Mouse (Mus musculus): ENCODE data around the gene Rhbdd3. TPM values are rescaled to one million over a fixed set of nuclear protein-coding genes. Genes with fewer than 3 reads are reported as not detected.

The Rhbdd3 gene
- 36.1 and 48.5 TPM in 2 replicates for polyA plus RNA-seq (2012; ENCODE audit: low replicate concordance)

DNA sequence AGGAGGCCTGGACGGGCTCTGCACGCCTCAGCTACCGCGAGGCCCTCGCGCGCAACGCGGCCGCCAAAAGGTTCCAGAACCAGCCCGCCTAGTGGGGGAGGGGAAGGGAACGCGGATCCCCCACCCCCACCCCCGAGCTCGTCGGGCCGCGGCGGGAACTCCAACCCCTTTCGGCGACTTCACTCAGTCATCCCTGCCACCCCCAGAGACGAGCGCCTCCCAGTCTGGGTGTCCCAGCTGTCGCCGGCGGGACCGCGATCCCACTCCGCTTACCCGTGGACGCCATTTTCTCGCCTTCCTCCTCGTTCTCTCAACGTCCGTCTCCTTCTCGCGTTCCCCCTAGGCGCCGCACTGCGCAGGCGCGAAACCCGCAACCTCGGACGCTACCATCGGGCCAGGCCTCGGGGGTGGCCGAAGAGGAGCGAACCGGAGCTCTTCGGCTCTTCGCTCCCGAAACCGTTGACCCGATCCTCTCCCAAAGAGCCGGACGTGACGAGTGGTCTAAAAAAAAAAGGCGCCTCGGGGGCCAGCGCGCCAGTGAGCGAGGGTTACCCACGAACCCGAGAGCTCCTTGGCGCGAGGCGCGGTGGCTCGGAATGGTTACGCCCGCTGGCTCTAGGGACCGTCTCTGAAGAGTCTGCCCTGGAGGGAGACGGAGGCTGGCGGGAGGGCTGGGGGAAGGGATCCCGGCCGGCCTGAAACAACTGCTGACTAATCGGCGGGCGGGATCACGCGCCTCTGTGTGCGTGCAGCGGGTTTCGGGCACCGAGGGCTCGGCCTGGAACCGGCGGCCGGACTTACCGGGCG lies at the start of gene Rhbdd3, which contains the start of gene Ewsr1:
Gene Rhbdd3 (plus strand): TSS at position 191 of the 807 bp plus-strand sequence.
Gene Ewsr1 (minus strand): TSS at position 531 of the 807 bp plus-strand sequence.

DNA sequence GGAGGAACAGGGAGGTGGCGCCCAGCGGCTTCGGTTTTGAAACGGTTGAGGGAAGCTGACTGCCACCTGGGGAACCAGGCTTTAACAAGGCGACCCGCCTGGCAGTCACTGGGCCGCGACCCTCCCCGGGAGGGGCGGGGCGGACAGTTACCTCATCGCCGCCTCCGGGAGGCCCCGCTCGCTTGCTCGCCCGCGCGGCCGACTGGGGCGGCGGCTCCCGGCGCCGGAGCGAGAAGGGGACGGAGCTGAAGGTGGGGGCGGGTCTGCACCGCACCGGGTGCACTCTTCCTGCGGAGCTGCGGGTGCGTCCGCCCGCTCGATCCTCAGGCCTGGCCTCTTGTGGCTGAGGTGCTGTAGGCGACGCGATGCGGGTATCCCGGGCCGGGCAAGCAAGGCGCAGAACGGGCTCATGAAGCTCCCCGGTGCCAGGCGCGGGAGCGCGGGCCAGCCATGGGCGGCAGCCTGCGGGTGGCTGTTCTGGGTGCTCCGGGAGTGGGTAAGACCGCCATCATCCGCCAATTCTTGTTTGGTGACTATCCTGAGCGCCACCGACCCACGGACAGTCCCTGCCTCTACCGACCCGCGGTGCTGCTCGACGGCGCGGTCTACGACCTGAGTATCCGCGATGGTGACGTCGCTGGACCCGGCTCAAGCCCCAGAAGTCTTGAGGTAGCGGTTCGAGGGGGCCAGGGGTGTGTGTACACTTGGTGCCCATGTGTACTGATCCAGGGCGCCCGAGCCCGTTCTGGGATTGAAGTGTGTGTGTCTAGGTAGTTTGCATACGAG lies 40.7 kb upstream of the Rhbdd3 start, which contains the start of gene Rasl10a:
Gene Rasl10a (plus strand): TSS at position 273 of the 786 bp plus-strand sequence.

DNA sequence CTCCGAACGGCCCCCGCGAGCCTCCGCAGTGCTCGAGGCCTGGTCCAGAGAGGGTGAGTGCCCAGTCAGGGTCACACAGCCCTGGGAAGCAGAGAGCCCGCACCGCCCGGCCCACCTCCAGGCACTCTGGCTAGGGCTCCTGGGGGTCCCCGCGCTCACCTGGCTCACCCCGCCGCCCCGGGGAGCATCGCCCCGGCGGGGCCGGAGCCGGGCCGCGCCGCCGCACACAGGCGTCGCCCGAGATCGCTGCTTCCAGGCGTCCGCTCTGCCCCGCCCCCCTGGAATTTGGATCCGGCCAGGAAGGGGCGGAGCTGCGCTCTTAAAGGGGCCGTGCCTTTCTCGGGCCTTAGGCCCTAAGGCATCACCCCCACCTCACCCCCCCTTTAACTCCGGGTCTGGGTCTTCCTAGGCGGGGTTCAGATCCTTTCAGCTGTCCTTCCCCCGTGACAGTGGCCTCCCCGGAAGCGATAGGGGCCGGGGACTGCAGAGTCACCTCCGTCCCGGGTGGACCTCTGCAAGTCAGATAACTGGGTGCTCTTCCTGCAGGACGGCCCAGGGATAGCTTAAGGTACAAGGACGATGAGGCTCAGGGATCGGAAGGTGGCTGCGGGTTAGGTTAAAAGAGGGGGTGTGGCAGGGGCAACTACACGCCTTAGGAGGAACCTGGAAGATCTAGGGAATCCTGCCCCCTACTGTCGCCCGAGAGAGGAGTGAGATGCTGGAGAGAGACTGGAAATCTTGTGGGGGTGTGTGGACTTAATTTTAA lies 33.5 kb upstream of the Rhbdd3 start, which contains the start of gene Gas2l1:
Gene Gas2l1 (minus strand): TSS at position 272 of the 766 bp plus-strand sequence.

DNA sequence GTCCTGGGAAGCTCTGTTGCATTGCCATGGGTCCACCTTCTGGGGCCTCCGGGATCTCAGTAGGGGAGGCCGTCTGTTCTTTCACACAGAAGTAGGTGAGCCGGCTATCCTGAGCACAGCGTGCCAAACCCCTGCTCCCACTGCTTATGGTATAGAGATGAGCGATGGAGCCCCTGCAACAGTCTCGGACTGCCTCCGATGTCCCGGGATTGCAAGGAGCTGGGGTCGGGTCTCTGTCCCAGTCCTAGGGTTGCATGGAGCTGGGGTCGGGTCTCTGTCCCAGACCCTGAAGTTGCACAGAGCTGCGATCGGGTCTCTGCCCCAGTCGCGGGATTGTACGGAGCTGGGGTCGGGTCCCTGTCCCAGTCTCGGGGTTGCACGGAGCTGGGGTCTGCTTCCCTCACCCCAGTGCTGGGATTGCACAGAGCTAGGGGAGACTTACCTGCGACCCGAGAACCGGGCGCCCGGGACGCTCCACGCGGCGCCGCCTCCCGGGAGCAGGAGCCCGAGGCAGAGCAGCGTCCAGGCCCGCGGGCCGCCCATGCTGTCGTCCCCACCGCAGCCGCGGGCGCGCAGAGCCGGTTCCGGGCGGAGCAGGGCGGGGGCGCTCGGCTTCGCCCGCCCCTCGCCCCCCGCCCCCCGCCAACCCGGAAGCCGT lies 53.1 kb downstream of the Rhbdd3 start, which contains the start of gene Emid1:
Gene Emid1 (minus strand): TSS at position 578 of the 658 bp plus-strand sequence.

Other genes with a start within 250 kb of the Rhbdd3 start
- 94.4 and 149 TPM in 2 replicates for gene Nf2, start 249.4 kb upstream of the Rhbdd3 start, polyA plus RNA-seq (2012; ENCODE audit: low replicate concordance)
- gene Nipsnap1, start 225.0 kb upstream of the Rhbdd3 start, polyA plus RNA-seq (2012; ENCODE audit: low replicate concordance) = 0.70 and 6.5 TPM in 2 replicates
- 1.8 and 5.6 TPM in 2 replicates for gene Thoc5, start 203.6 kb upstream of the Rhbdd3 start, polyA plus RNA-seq (2012; ENCODE audit: low replicate concordance)
- 1.9 and 2.2 TPM in 2 replicates for gene Nefh, start 150.9 kb upstream of the Rhbdd3 start, polyA plus RNA-seq (2012; ENCODE audit: low replicate concordance)
- 31.9 and 88.7 TPM in 2 replicates for gene Ap1b1, start 112.1 kb upstream of the Rhbdd3 start, polyA plus RNA-seq (2012; ENCODE audit: low replicate concordance)
- gene Rasl10a, start 40.8 kb upstream of the Rhbdd3 start, polyA plus RNA-seq (2012; ENCODE audit: low replicate concordance) = 0.27 and 0.33 TPM in 2 replicates
- 86.0 and 97.3 TPM in 2 replicates for gene Gas2l1, start 33.6 kb upstream of the Rhbdd3 start, polyA plus RNA-seq (2012; ENCODE audit: low replicate concordance)
- gene Ewsr1, start 340 bp downstream of the Rhbdd3 start, polyA plus RNA-seq (2012; ENCODE audit: low replicate concordance) = 388 and 749 TPM in 2 replicates
- 3.4 and 7.6 TPM in 2 replicates for gene Emid1, start 53.3 kb downstream of the Rhbdd3 start, polyA plus RNA-seq (2012; ENCODE audit: low replicate concordance)
- 3.7 and 4.4 TPM in 2 replicates for gene Kremen1, start 162.6 kb downstream of the Rhbdd3 start, polyA plus RNA-seq (2012; ENCODE audit: low replicate concordance)